Mouse (Mus musculus) erythroblast, adult 5-6 weeks (primary cell): ENCODE measurements at regions not wholly inside any gene's neighbourhood (a gene's known extent, or its start where the extent isn't known, plus 50 kb on each side); places are given as distances from the start of the nearest gene placed in this dataset.

Source experiments
- ATAC-seq: replicated peaks from 2 replicates; pipeline ENCODE4 v1.8.0; 2016; ENCODE audit warnings: moderate number of reproducible peaks, mild to moderate bottlenecking, moderate TSS enrichment, inconsistent platforms; ENCODE audit not compliant: poor library complexity, low FRiP score, severe bottlenecking

- ATAC-seq, result no peak
Measured at GRCm38 (mm10) chr9:32901287-32901686, 265.3 kb downstream of the Ets1 start.

GRCm38 (mm10) chr9:32906233-32906872 is 270.3 kb downstream of the Ets1 start:
- ATAC-seq, result no peak

DNA sequence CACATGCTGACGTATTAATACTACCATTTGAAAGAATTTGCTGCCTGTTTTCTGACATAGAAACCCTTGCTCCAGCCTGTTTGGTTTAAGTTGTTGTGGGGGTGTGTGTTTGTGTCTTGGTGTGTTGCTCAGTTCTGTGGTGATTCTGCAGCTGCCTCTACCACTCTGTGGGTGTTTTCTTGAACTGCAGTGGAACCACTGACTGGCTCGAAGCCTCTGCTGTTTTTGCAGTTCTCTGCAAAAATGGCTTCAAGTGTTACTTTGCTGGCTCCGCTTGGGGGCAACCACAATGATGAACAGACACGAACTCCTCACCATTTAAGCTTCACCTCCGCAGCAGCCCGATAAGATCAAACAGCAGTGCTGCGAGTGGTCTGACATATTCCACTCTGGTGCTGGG is 274.6 kb downstream of the Ets1 start:
- ATAC-seq, result no peak

- ATAC-seq, result no peak
Measured at GRCm38 (mm10) chr9:32915633-32916032, 279.6 kb downstream of the Ets1 start.

DNA sequence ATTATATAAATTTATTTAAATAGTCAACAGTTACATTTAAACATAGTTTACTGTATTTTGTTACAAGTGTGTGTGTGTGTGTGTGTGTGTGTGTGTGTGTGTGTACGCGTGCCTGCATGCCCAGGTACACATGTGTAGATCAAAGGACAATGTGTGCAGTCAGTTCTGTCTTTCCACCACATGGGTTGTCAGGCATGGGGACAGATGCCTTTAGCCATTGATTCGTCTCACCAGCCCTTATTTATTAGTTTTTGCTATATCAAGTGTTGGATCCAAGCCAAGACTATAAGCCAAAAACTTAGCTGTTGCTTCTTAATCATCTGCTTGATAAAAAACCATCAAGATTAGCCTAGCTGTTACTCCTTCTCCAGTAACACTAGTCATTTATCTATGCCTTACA is 280.7 kb downstream of the Ets1 start:
- ATAC-seq, result no peak

DNA sequence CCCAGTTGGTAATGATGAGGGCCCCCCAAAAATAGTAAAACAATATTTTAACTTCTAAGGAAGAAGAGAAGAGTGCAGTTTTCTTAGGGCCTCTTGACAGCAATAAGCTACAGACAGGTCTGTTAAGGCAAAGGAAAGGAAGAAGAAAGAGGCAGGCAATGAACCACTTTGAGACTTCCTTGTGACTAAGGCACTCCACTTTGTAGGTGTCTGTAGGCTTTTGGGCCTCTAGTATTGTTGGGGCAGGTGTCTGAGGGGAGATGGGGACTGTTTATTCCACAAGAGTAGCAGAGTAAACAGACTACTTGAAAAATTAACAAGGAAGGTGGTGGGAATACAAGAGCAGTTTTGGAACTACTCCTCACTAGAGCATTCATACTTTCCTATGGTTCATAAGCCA is 287.9 kb downstream of the Ets1 start:
- no peak for ATAC-seq

GRCm38 (mm10) chr9:32924333-32924886 is 288.4 kb downstream of the Ets1 start:
- no peak for ATAC-seq

DNA sequence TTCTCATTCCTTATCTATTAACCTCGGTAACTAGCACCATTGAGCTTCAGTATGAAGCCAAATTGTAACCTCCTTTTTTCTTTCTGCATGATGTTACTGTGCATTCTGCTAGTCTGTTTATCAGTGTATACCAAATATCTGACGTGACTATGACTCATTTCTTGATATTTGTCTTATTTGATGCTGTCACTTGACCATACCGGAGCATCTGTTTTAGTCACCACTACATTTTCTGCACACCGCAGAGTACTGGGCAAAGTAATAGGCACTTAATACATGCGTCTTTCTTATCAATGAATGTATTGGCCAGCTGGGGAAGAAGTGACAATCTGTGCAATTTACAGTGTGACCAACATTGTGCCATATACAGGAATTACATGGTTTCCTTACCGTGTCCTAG is 289.0 kb downstream of the Ets1 start:
- no peak for ATAC-seq

GRCm38 (mm10) chr9:32925720-32926595 is 289.9 kb downstream of the Ets1 start:
- ATAC-seq, result no peak

- ATAC-seq, result no peak
Measured at GRCm38 (mm10) chr9:32927656-32928055, 291.6 kb downstream of the Ets1 start.

GRCm38 (mm10) chr9:32928289-32929000 is 292.4 kb downstream of the Ets1 start:
- ATAC-seq, result no peak

- no peak for ATAC-seq
Measured at GRCm38 (mm10) chr9:32929331-32929730, 293.3 kb downstream of the Ets1 start.

DNA sequence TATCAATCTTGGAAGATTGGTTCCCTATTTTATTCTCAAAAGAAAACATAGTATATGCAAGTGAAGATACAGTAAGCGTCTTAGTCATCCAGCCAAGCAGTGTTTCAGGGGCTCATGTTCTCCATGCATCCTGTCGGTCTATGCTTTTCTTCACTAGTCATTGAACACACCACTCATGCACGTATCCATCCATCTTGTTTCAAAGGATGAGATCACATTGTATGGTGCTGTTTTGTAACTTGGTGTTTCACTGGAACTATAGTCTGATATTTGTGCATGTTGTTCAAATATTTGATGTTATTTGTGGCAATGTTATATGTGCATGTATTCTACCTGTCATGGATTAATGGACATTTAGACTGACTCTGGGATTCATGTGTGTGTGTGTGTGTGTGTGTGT is 293.8 kb downstream of the Ets1 start:
- no peak for ATAC-seq

DNA sequence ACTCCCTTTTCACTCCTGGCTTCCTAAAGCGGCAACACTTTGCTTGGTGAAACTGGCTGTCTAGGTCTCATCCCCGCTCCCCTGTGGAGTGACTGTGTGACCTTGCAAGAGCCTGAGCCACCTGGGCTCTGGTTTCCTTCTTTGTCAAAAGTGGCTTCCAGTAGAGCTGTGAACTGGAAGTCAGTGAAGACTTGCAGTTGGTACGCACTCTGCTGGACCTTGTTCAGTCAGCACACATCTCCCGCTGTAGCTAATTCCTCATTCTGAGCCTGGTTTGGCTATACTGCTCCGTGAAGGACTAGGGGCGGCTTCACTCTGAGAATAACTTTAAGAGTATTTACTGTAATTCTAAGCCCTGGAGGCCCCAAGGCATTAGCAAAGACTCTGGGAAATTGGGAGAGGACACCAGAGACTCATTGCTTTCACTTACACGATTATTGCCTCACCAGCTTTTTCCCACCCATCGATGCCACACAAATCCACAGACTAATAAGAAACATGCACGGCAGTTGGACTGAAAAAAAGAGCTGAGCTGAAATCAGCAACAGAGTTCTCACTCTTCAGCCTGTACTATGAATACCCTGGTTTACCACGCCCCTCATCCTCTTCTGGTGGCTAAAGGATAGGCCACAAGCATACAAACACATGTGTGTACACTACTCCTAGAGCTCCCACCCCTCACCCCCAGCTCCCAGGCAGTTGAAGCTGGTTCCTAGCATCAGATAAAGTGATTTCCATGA is 295.4 kb downstream of the Ets1 start:
- no peak for ATAC-seq

GRCm38 (mm10) chr9:32933237-32934071 is 297.4 kb downstream of the Ets1 start:
- no peak for ATAC-seq

GRCm38 (mm10) chr9:32934436-32934835 is 298.4 kb downstream of the Ets1 start:
- no peak for ATAC-seq

DNA sequence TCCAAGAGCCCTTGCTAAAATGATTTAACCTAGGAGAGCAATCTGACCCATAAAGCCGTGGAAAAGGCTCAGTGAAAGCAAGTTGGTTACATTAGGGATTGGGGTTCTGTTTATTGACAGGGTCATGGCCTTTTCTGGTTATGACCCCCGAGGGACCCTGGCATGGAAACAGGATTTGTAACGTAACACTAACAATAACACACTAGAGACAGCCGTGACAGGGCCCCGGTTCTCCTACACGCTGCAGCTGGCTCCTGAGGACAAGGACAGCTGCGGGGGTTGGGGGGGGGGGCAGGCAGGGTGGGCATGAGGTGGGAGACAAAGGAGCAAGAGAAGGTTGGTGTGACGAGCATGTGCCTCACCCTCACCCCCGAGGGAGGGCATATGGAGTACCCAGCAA is 300.4 kb downstream of the Ets1 start:
- no peak for ATAC-seq

- ATAC-seq, result no peak
Measured at GRCm38 (mm10) chr9:32937391-32937790, 301.4 kb downstream of the Ets1 start.

DNA sequence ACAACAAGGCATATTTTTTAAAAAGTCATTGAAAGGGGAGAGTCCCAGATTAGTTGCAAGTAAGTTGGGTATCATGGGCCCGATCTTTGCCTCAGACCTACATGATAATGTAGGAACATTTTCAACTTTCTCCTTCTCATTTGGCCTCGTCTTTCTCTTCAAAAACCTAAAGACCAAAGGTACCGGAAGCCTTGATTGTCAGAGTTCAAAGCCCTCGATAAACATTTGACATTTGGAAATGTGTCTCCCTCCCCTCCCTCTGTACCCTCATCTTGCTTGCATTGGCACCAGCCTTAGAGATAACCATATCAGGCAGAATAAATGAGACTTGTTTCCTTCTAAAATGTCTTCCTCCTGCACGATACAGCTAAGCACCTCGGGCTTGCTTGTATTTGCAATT is 302.8 kb downstream of the Ets1 start:
- no peak for ATAC-seq
